Mouse (Mus musculus): ENCODE results near the gene Ripor1. TPM values are rescaled to one million over a fixed set of nuclear protein-coding genes. Genes with fewer than 3 reads are reported as not detected.
"Not testable (repeated sequence)": the region's sequence is repeated elsewhere in the genome, so short reads cannot be mapped to it uniquely, and the experiment has no call there.

The Ripor1 gene
- 40.9 and 44.4 TPM in 2 replicates for polyA plus RNA-seq (2015; fragmentation: Nextera tagmentation; extraction: Ambion mirVana)

DNA sequence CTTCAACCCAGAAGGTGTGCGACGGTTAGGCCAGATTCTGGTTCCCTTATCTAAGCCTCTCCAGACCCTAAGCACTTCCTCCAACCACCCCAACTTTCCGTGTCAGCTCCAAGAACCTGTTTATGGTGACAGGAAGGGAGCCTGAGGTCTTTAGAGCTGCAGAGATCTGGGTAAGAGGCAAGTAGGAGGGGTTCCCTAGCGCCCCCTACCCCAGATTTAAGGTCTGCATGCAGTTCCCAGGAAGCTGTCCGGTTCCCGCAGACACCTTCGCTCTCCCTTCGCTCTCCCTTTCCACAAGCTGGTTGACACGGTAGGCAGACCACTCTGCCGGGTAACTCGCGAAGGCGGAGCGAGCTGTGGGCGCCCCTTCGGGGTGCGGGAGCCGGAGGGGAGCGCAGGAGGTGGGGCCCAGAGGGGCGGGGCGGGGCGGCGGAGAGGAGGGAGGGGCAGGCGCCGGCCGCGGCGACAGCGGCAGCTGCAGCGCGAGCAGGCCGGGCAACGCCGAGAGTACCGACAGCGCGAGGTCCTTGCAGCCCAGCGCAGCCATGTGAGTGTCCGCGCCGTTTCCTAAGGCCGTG lies at the start of gene Ripor1:
Ripor1 (plus strand) TSS at position 452 of the 578 bp plus-strand sequence.
- H3K4me3 ChIP-seq (replicated peaks; ENCODE audit: low read depth, low read length), result peak within 1 kb of the TSS; percentile 74
- peak within 1 kb of the TSS; percentile 82 for H3K4me2 ChIP-seq (ENCODE audit: low read length)
- peak; percentile 88 for DNase-seq (ENCODE audit: low spot score)
- no peaks in the 10 kb centered on the region for H3K9me3 ChIP-seq (replicated peaks; ENCODE audit: low read length)
- peaks cover 10% of the 10 kb centered on the region; the same call in 1 of the 2 replicates for H3K4me1 ChIP-seq (replicated peaks; ENCODE audit: insufficient read depth, low read length)
- H3K27me3 ChIP-seq (ENCODE audit: insufficient read depth, low read length), result no peaks in the 10 kb centered on the region
- ATAC-seq (replicated peaks; ENCODE audit: low FRiP score, low read depth), result peak; percentile 56
- WGBS, result 2% methylated on average over 32 of the region's 42 CpGs
- H3K9ac ChIP-seq (ENCODE audit: low read depth, low read length), result peak within 1 kb of the TSS; percentile 89
- peak within 1 kb of the TSS; percentile 96 for H3K27ac ChIP-seq
- no peaks in the 10 kb centered on the region for H3K36me3 ChIP-seq (ENCODE audit: insufficient read depth, low read length)
- TF ChIP-seq CTCF (IDR thresholded peaks at IDR 0.05; ENCODE audit: low read depth), result peak; percentile 69

- H3K36me3 ChIP-seq (ENCODE audit: insufficient read depth, low read length), result 0 out of 2 replicates have a peak, but pooled peaks cover 5% of the 10 kb centered on the region
- peaks cover 4% of the 10 kb centered on the region; the same call in 1 of the 2 replicates for H3K4me1 ChIP-seq (replicated peaks; ENCODE audit: insufficient read depth, low read length)
- DNase-seq (ENCODE audit: low spot score), result no peak
- H3K27me3 ChIP-seq (ENCODE audit: insufficient read depth, low read length), result no peaks in the 10 kb centered on the region
- no peak overlapping the region for H3K4me2 ChIP-seq (ENCODE audit: low read length)
- no peak overlapping the region for H3K9ac ChIP-seq (ENCODE audit: low read depth, low read length)
- H3K27ac ChIP-seq, result no peak overlapping the region
- no peak for ATAC-seq (replicated peaks; ENCODE audit: low FRiP score, low read depth)
- TF ChIP-seq CTCF (IDR thresholded peaks at IDR 0.05; ENCODE audit: low read depth), result no peak
- H3K9me3 ChIP-seq (replicated peaks; ENCODE audit: low read length), result no peaks in the 10 kb centered on the region
- 82% methylated on average over 3 of the region's 3 CpGs for WGBS
- H3K4me3 ChIP-seq (replicated peaks; ENCODE audit: low read depth, low read length), result no peak overlapping the region
Observed at GRCm38 (mm10) chr8:105562863-105563262, 42.2 kb upstream of the Ripor1 start.

DNA sequence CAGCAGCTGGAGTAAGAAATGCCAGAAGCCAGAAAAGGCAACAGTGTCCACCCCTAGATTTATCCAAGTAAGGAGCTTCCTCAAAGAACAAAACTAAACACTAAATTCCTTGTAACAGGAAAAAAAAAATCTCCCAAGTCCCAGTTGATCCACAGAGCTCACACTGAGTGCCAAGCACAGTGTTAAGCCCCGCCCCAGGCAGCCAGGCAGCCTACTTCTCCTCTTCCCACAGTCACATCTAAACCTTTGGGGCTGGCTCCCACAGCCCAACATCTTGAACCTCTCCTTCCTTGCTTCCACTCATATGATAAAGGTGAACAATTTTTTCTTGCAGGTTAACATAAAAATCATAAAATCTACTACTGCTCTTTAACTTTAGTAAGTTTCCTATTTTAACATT lies 41.2 kb upstream of the Ripor1 start:
- Histone ChIP-seq H3K4me3 (replicated peaks; ENCODE audit: low read depth, low read length) (no peak overlapping the region), H3K9me3 (replicated peaks; ENCODE audit: low read length) (no peaks in the 10 kb centered on the region), H3K4me2 (ENCODE audit: low read length) (no peak overlapping the region), H3K4me1 (replicated peaks; ENCODE audit: insufficient read depth, low read length) (peaks cover 4% of the 10 kb centered on the region; the same call in 1 of the 2 replicates), H3K36me3 (ENCODE audit: insufficient read depth, low read length) (0 out of 2 replicates have a peak, but pooled peaks cover 5% of the 10 kb centered on the region), H3K9ac (ENCODE audit: low read depth, low read length) (no peak overlapping the region), H3K27ac (no peak overlapping the region), H3K27me3 (ENCODE audit: insufficient read depth, low read length) (no peaks in the 10 kb centered on the region)
- no peak for ATAC-seq (replicated peaks; ENCODE audit: low FRiP score, low read depth)
- 100% methylated on average over 1 of the region's 1 CpGs for WGBS
- TF ChIP-seq CTCF (IDR thresholded peaks at IDR 0.05; ENCODE audit: low read depth), result no peak
- DNase-seq (ENCODE audit: low spot score), result no peak

GRCm38 (mm10) chr8:105564573-105565229 lies 40.4 kb upstream of the Ripor1 start:
- ATAC-seq (replicated peaks; ENCODE audit: low FRiP score, low read depth), result not testable (repeated sequence)
- 81% methylated on average over 9 of the region's 9 CpGs for WGBS
- peak overlapping the region; percentile 82 for H3K4me2 ChIP-seq (ENCODE audit: low read length)

GRCm38 (mm10) chr8:105565401-105565881 lies 39.6 kb upstream of the Ripor1 start:
- 0 out of 2 replicates have a peak, but pooled peaks have one; percentile 17 for TF ChIP-seq CTCF (IDR thresholded peaks at IDR 0.05; ENCODE audit: low read depth)
- DNase-seq (ENCODE audit: low spot score) (peak; percentile 25), ATAC-seq (replicated peaks; ENCODE audit: low FRiP score, low read depth) (peak; percentile 71)
- WGBS, result under 1% methylated on average over 31 of the region's 31 CpGs
- H3K27me3 ChIP-seq (ENCODE audit: insufficient read depth, low read length), result no peaks in the 10 kb centered on the region
- peak overlapping the region; percentile 92 for H3K9ac ChIP-seq (ENCODE audit: low read depth, low read length)
- H3K9me3 ChIP-seq (replicated peaks; ENCODE audit: low read length), result no peaks in the 10 kb centered on the region
- H3K27ac ChIP-seq, result peak overlapping the region; percentile 85
- peak overlapping the region; percentile 82 for H3K4me2 ChIP-seq (ENCODE audit: low read length)
- no peaks in the 10 kb centered on the region for H3K36me3 ChIP-seq (ENCODE audit: insufficient read depth, low read length)
- H3K4me3 ChIP-seq (replicated peaks; ENCODE audit: low read depth, low read length), result peak overlapping the region; percentile 83
- peaks cover 4% of the 10 kb centered on the region; the same call in 1 of the 2 replicates for H3K4me1 ChIP-seq (replicated peaks; ENCODE audit: insufficient read depth, low read length)

More at GRCm38 (mm10) chr8:105564573-105565229, 40.4 kb upstream of the Ripor1 start:
- not testable (repeated sequence) for DNase-seq (ENCODE audit: low spot score); H3K27me3 ChIP-seq (ENCODE audit: insufficient read depth, low read length); H3K4me1 ChIP-seq (replicated peaks; ENCODE audit: insufficient read depth, low read length); H3K9me3 ChIP-seq (replicated peaks; ENCODE audit: low read length); H3K36me3 ChIP-seq (ENCODE audit: insufficient read depth, low read length)
- Histone ChIP-seq H3K4me3 (replicated peaks; ENCODE audit: low read depth, low read length) (peak overlapping the region; percentile 83), H3K27ac (peak overlapping the region; percentile 85), H3K9ac (ENCODE audit: low read depth, low read length) (peak overlapping the region; percentile 92; the same call in 1 of the 2 replicates)
- peak; percentile 28 for TF ChIP-seq CTCF (IDR thresholded peaks at IDR 0.05; ENCODE audit: low read depth)

GRCm38 (mm10) chr8:105565952-105566702 lies 38.9 kb upstream of the Ripor1 start, which contains the start of gene Atp6v0d1:
TSS of gene Atp6v0d1 (minus strand) at chr8:105566047.
- Histone ChIP-seq H3K4me3 (replicated peaks; ENCODE audit: low read depth, low read length) (peak within 1 kb of the TSS; percentile 83), H3K4me1 (replicated peaks; ENCODE audit: insufficient read depth, low read length) (peaks cover 4% of the 10 kb centered on the region; the same call in 1 of the 2 replicates), H3K27ac (peak within 1 kb of the TSS; percentile 85), H3K27me3 (ENCODE audit: insufficient read depth, low read length) (no peaks in the 10 kb centered on the region), H3K36me3 (ENCODE audit: insufficient read depth, low read length) (no peaks in the 10 kb centered on the region), H3K9me3 (replicated peaks; ENCODE audit: low read length) (no peaks in the 10 kb centered on the region), H3K9ac (ENCODE audit: low read depth, low read length) (peak within 1 kb of the TSS; percentile 92), H3K4me2 (ENCODE audit: low read length) (peak within 1 kb of the TSS; percentile 82)
- WGBS, result 2% methylated on average over 53 of the region's 53 CpGs
- peak; percentile 92 for TF ChIP-seq CTCF (IDR thresholded peaks at IDR 0.05; ENCODE audit: low read depth)
- DNase-seq (ENCODE audit: low spot score) (peak; percentile 100), ATAC-seq (replicated peaks; ENCODE audit: low FRiP score, low read depth) (peak; percentile 98)

All from kidney, postnatal 0 days (tissue).